Mouse (Mus musculus) erythroblast, embryonic 14.5 days (primary cell): ENCODE data around the gene Aqp11. TPM values are rescaled to one million over a fixed set of nuclear protein-coding genes. Genes with fewer than 3 reads are reported as not detected.

Experiments
- H3K27me3 ChIP-seq: 2 replicates; pipeline ENCODE4 v1.6.1; 2012; ENCODE audit warnings: inconsistent platforms; ENCODE audit not compliant: control insufficient read depth
- H3K36me3 ChIP-seq: 2 replicates; pipeline ENCODE4 v1.6.1; 2012; ENCODE audit warnings: mild to moderate bottlenecking, inconsistent platforms; ENCODE audit not compliant: control insufficient read depth
- H3K4me1 ChIP-seq: 2 replicates; pipeline ENCODE4 v1.6.1; 2012; ENCODE audit warnings: inconsistent platforms; ENCODE audit not compliant: control insufficient read depth
- H3K4me3 ChIP-seq: replicated peaks from 2 replicates; pipeline ENCODE3; 2012; ENCODE audit warnings: moderate library complexity, mild to moderate bottlenecking, inconsistent platforms
- H3K9me3 ChIP-seq: 2 replicates; pipeline ENCODE4 v1.6.1; 2012; ENCODE audit warnings: low read length, inconsistent platforms, mixed read lengths; ENCODE audit not compliant: control insufficient read depth
- GATA1 ChIP-seq: IDR thresholded peaks from 2 replicates; pipeline ENCODE4 v1.6.1; 2012; ENCODE audit warnings: low read length, inconsistent platforms, mixed read lengths
- TAL1 ChIP-seq: IDR thresholded peaks from 3 replicates; pipeline ENCODE4 v1.6.1; 2012; ENCODE audit warnings: low read length, inconsistent platforms, mixed read lengths
- polyA plus RNA-seq: library from polyadenylated mRNA; stranded (reverse); fragments of >175 nt; gene quantifications from 2 replicates; pipeline ENCODE4 v1.2.3, GENCODE M21; 2012

Gene Aqp11
- polyA plus RNA-seq, 1 experiment: 0.13 TPM

DNA sequence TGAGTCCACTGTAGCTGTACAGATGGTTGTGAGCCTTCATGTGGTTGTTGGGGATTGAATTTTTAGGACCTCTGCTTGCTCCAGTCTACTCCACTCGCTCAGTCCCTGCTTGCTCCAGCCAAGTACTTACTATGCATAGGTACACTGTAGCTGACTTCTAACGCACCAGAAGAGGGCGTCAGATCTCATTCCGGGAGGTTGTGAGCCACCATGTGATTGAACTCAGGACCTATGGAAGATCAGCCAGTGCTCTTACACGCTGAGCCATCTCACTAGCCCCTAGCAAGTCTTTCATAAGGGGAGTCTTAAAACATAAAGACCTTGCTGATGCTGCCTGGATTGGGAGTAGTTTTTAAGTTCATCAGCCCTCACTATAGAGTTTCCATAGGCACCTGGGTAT, 18.0 kb downstream of the Aqp11 start:
- Histone ChIP-seq H3K36me3 (peaks cover 63% of the 10 kb centered on the region), H3K9me3 (no peaks in the 10 kb centered on the region; the same call in 1 of the 2 replicates), H3K27me3 (no peaks in the 10 kb centered on the region), H3K4me3 (no peak overlapping the region), H3K4me1 (peaks cover 19% of the 10 kb centered on the region)
- TF ChIP-seq GATA1: no peak
- no peak for TF ChIP-seq TAL1

DNA sequence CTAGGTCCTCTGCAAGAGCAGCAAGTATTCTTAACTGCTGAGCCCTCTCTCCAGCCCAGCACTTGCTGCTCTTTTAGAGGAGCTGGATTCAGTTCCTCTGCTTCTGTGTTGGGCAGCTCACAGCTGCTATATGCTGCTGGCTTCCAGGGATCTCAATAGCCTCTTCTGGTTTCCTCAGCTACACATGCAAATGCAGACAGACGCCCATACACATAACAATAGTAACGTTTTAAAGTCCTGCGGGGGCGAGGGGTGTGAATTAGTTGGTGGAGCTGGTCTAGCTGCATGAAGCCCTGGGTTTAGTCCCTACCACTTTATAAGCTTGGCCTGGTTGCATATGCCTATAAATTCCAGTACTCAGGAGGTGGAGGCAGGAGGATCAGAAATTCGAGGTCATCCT, 19.0 kb downstream of the Aqp11 start:
- Histone ChIP-seq H3K4me1 (peaks cover 13% of the 10 kb centered on the region), H3K9me3 (peaks cover 3% of the 10 kb centered on the region; the same call in 1 of the 2 replicates), H3K27me3 (no peaks in the 10 kb centered on the region), H3K4me3 (no peak overlapping the region), H3K36me3 (peaks cover 69% of the 10 kb centered on the region)
- TF ChIP-seq TAL1: no peak
- TF ChIP-seq GATA1: no peak

DNA sequence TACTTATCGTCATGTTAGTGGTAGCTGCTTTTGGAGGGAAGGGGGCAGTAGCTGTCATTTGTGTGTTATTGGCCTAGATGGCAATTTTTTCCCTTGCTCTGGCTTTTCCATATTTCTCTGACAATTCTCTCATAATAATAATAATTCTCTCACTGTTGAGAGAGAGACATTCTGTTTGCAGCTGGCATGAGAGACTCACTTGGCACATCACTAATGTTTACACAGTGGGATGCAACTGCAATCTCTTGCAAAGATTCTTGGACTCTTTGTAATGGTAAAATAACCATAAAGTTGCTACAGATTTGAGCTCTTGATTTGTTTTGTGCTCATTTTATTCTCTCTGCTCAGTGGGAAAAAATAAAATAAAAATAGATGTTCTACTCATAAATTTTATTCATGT, 20.8 kb downstream of the Aqp11 start:
- Histone ChIP-seq H3K4me3 (no peak overlapping the region), H3K4me1 (peaks cover 1% of the 10 kb centered on the region; the same call in 1 of the 2 replicates), H3K36me3 (peaks cover 76% of the 10 kb centered on the region), H3K9me3 (peaks cover 3% of the 10 kb centered on the region; the same call in 1 of the 2 replicates), H3K27me3 (no peaks in the 10 kb centered on the region)
- TF ChIP-seq GATA1: no peak
- no peak for TF ChIP-seq TAL1

DNA sequence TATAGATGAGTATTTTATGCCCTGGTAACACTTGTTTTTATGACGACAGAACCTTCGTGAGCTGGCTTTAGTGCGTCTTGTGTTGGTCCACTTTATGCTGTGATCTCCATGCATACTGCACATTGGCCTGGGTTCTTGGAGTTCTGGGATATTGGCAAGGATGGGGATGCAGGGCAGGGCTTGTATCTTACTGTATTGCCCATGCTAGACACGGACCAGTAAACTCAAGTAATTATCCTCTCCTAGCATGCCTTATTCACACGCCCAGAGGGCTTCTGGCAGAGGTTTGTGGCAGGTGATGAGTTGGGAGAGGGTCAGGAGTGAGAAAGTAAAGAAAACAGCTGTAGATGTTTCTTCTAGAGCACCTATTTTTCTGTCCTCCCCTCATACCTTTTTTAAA, 23.4 kb downstream of the Aqp11 start:
- Histone ChIP-seq H3K27me3 (no peaks in the 10 kb centered on the region), H3K4me3 (no peak overlapping the region), H3K4me1 (no peaks in the 10 kb centered on the region), H3K9me3 (peaks cover 3% of the 10 kb centered on the region; the same call in 1 of the 2 replicates), H3K36me3 (peaks cover 70% of the 10 kb centered on the region)
- TF ChIP-seq GATA1 (no peak), TAL1 (no peak)

DNA sequence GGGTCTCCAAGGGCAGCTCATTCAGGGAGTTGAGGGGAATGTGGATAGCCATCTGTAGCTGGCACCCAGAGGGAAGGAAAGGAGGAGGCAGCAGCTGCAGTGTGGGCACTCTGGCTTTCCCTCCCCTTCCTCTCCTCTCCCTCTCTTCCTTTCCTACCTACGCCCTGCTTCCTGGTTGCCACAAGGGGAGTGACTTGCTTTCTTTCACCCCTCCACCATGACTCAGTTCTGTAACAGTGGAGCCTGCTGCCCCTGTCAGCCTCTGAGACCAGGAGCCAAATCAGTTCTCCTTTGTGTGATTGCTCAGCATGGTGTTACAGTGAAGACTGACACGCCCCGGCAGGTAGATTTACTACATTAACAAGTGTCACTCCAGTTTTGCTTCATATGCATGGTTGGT, 28.9 kb downstream of the Aqp11 start:
- Histone ChIP-seq H3K4me3 (no peak overlapping the region), H3K36me3 (peaks cover 47% of the 10 kb centered on the region)

DNA sequence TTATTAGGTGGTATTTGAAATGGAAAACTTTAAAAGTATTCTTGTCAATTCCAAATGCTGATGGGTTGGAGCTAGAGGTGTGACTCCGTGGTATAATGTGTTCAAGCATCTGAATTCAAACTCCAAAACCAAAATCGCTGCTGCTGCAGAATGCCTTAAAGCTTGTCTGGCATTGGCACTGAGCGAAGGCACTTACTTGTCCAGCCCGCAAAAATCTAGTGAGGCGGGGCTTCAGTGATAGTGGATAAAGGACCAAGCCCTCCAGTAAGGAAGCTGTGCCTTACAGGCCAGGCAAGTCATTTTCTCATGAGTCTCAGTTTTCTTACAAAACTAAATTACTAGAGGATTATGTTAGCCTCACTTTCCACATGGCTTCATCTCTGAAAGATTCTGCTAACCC, 30.3 kb downstream of the Aqp11 start:
- Histone ChIP-seq H3K9me3 (no peaks in the 10 kb centered on the region), H3K27me3 (no peaks in the 10 kb centered on the region), H3K4me3 (no peak overlapping the region), H3K36me3 (peaks cover 41% of the 10 kb centered on the region), H3K4me1 (peaks cover 11% of the 10 kb centered on the region)
- TF ChIP-seq GATA1: no peak
- TF ChIP-seq TAL1: no peak

More for the DNA sequence above, 28.9 kb downstream of the Aqp11 start:
- no peaks in the 10 kb centered on the region for H3K9me3 ChIP-seq
- TF ChIP-seq GATA1 (no peak), TAL1 (no peak)
- no peaks in the 10 kb centered on the region for H3K27me3 ChIP-seq
- H3K4me1 ChIP-seq: peaks cover 11% of the 10 kb centered on the region

DNA sequence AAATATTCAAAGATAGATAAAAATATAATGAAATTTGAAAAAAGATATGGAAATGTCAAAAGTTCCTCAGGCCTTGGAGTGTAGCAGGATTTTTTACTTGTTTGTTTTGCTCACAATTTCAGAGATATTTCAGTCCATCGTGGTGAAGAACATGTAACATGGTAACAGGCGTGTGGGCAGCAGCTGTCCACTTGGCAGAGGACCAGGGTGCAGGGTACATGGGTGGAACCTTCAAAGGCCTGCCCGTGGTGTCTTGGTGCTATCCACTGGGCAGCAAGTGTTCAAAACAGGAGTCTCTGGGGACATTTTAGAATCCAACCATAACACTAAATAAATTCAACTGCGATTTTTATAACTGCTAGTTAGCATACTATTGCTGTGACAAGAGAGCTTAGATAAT, 31.0 kb downstream of the Aqp11 start:
- Histone ChIP-seq H3K4me1 (peaks cover 11% of the 10 kb centered on the region), H3K36me3 (peaks cover 37% of the 10 kb centered on the region), H3K4me3 (no peak overlapping the region), H3K27me3 (no peaks in the 10 kb centered on the region), H3K9me3 (no peaks in the 10 kb centered on the region)
- TF ChIP-seq TAL1: no peak
- no peak for TF ChIP-seq GATA1

DNA sequence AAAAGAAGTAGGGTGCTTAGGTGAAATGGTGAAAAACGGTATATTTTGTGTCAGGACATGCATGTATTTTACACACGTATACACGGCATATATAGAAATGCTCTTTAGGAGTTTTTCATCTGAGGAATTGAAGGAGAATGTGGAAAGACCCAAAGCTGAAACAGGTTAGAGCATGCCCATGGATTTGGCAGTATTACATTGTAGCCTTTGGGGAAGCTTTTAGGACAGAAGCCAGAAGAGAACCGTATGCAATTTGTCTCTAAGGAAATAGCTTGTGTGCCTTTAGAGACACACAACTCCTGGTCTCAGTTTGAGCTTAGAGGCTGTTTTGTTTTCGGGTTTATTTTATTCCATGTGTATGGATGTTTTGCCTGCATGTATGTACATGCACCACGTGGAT, 37.0 kb downstream of the Aqp11 start:
- Histone ChIP-seq H3K4me3 (no peak overlapping the region), H3K36me3 (peaks cover 26% of the 10 kb centered on the region), H3K27me3 (no peaks in the 10 kb centered on the region), H3K9me3 (no peaks in the 10 kb centered on the region), H3K4me1 (peaks cover 32% of the 10 kb centered on the region)
- TF ChIP-seq TAL1: no peak
- no peak for TF ChIP-seq GATA1

DNA sequence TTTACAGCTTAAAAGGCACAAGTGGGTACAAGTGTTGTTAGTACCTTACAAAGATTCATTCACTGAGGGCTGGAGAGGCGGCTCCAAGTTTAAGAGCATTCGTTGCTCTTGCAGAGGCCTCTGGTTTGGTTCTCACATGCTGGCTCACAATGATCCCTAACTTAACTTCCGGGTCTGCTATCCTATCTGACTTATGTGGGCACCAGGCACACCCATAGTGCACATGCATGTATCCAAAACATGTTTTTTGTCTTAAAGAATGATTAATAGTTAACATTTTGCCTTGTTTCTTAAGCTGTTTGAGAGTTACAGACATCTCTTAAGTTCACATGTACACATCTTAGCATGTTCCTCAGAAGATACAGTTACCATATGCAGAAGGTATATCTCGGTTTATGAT, 37.9 kb downstream of the Aqp11 start:
- Histone ChIP-seq H3K4me3 (no peak overlapping the region), H3K9me3 (no peaks in the 10 kb centered on the region), H3K36me3 (peaks cover 22% of the 10 kb centered on the region), H3K27me3 (no peaks in the 10 kb centered on the region), H3K4me1 (peaks cover 41% of the 10 kb centered on the region)
- TF ChIP-seq TAL1 (no peak), GATA1 (no peak)
